Mouse (Mus musculus): ENCODE measurements at regions not wholly inside any gene's neighbourhood (a gene's known extent, or its start where the extent isn't known, plus 50 kb on each side); places are given as distances from the start of the nearest gene placed in this dataset.
"Not testable (repeated sequence)": the region's sequence is repeated elsewhere in the genome, so short reads cannot be mapped to it uniquely, and the experiment has no call there.

- TF ChIP-seq CTCF (IDR thresholded peaks at IDR 0.05; ENCODE audit: insufficient read depth, low read depth, low read length): no peak
- TF ChIP-seq POLR2A (IDR thresholded peaks at IDR 0.05; ENCODE audit: insufficient read depth, low read depth, low read length): no peak
- Histone ChIP-seq H3K27ac (ENCODE audit: insufficient read depth, low read depth, low read length) (no peak overlapping the region), H3K4me3 (ENCODE audit: insufficient read depth, low read depth, low read length) (no peak overlapping the region), H3K4me1 (ENCODE audit: control insufficient read depth, insufficient read depth, low read length) (no peaks in the 10 kb centered on the region)
- WGBS: 34% methylated on average over 2 of the region's 2 CpGs
Observed at GRCm38 (mm10) chr10:23733679-23734078, 53.4 kb downstream of the Rps12 start.

DNA sequence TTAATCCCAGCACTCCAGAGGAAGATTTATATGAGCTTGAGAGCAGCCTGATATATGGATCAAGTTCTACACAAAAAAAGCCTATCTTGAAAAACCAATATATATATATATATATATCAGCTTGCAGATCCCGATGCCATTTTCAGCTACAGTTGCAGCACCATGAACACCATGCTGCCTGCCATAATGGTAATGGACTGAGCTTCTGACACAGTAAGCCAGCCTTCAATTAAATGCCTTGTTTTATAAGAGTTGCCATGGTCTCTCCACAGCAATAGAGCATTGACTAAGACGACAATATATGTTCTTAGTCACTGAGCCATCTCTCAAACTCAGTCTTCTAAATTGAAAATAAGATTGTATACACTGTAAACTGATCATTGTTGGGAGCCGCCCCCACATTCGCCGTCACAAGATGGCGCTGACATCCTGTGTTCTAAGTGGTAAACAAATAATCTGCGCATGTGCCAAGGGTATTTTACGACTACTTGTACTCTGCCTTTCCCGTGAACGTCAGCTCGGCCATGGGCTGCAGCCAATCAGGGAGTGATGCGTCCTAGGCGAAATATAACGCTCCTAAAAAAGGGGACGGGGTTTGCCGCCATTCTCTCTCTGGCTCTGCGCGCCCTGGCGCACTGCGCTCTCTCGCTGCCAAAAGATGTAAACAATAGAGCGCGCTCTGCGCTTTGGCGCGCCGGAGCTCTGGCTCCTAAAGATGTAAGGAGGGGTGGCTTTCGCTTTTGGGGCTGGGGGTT lies 60.9 kb downstream of the Rps12 start:
- 82% methylated on average over 28 of the region's 28 CpGs for WGBS
- not testable (repeated sequence) for H3K27ac ChIP-seq (ENCODE audit: insufficient read depth, low read depth, low read length); H3K4me1 ChIP-seq (ENCODE audit: control insufficient read depth, insufficient read depth, low read length)
- H3K4me3 ChIP-seq (ENCODE audit: insufficient read depth, low read depth, low read length): peak overlapping the region; percentile 16; the same call in 1 of the 2 replicates

GRCm38 (mm10) chr10:23718124-23718523 lies 69.0 kb downstream of the Rps12 start:
- TF ChIP-seq CTCF (IDR thresholded peaks at IDR 0.05; ENCODE audit: insufficient read depth, low read depth, low read length) (no peak), POLR2A (IDR thresholded peaks at IDR 0.05; ENCODE audit: insufficient read depth, low read depth, low read length) (no peak)
- Histone ChIP-seq H3K27ac (ENCODE audit: insufficient read depth, low read depth, low read length) (no peak overlapping the region), H3K4me1 (ENCODE audit: control insufficient read depth, insufficient read depth, low read length) (no peaks in the 10 kb centered on the region), H3K4me3 (ENCODE audit: insufficient read depth, low read depth, low read length) (no peak overlapping the region)
- 38% methylated on average over 7 of the region's 7 CpGs for WGBS

DNA sequence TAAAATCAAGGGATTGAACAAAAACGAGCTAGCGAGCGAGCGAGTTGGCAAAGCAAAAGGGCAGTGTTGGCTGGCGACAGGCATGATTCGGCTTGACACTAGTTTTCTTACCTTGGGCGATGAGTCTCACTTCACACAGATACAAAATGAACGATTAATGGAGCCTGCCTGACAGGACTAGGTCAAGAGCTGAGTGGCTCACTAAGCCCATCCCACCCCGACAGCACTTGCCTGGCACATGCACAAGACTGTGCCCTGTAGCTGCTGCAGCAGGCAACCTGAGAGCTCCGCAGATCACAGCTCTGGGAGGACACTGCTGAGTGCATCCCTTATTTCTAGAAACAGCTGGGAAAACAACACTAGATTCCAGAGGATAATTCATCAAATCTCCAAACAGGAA lies 71.6 kb downstream of the Rps12 start:
- Histone ChIP-seq H3K4me1 (ENCODE audit: control insufficient read depth, insufficient read depth, low read length) (no peaks in the 10 kb centered on the region), H3K4me3 (ENCODE audit: insufficient read depth, low read depth, low read length) (no peak overlapping the region), H3K27ac (ENCODE audit: insufficient read depth, low read depth, low read length) (no peak overlapping the region)
- no peak for TF ChIP-seq POLR2A (IDR thresholded peaks at IDR 0.05; ENCODE audit: insufficient read depth, low read depth, low read length)
- no peak for TF ChIP-seq CTCF (IDR thresholded peaks at IDR 0.05; ENCODE audit: insufficient read depth, low read depth, low read length)
- 91% methylated on average over 10 of the region's 10 CpGs for WGBS

DNA sequence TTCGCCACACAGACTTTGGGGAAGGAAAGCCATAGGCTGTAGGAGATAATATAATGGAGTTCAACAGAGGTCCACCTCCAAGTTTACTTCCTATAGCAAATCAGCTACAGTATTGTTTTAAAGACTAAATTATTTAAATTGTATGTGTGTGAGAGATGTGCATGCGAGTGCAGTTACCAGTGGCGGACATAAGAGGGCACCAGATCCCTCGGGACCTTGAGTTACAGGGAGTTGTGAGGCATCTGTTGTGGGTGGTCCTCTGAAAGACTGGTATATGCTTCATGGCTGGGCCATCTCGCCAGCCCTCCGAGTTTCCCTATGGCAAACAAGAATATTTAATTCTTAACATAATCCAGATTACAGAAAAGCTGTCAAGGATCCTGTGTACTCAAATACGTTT lies 72.0 kb downstream of the Rps12 start:
- H3K27ac ChIP-seq (ENCODE audit: insufficient read depth, low read depth, low read length): no peak overlapping the region
- H3K4me3 ChIP-seq (ENCODE audit: insufficient read depth, low read depth, low read length): no peak overlapping the region
- WGBS: 97% methylated on average over 7 of the region's 7 CpGs
- no peaks in the 10 kb centered on the region for H3K4me1 ChIP-seq (ENCODE audit: control insufficient read depth, insufficient read depth, low read length)
- no peak for TF ChIP-seq CTCF (IDR thresholded peaks at IDR 0.05; ENCODE audit: insufficient read depth, low read depth, low read length)
- no peak for TF ChIP-seq POLR2A (IDR thresholded peaks at IDR 0.05; ENCODE audit: insufficient read depth, low read depth, low read length)

DNA sequence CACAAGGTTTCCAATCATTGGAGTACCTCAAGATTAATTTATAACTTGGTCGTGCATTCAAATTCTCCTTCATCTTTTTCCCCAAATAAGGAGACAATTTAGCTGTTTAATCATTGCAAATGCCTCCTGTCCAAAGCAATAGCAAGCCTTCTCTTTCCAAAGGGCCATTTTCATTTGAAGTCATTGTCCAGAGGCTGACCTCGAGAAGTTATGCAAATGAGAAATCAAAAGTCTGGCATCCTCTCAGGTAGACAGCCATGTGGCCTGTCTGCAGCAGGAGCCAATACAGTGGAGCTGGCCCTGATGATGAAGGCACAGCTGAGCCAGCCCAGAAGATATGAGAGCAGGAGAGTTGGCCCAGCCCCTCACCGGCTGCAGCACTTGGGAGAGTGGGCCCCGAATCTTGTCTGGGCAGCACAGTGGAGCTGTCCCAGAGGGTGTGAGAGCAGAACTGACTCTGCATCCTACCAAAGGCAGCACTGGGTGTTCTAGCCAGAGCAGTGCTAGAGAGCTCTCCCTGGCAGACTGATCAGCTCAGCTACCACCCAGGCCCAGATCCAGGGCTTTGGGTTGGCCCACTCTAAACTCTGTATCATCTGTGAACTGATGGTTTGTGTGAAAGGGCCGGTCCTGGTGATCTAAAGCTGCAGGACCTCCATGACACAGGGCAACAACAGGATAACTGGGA lies 74.2 kb downstream of the Rps12 start:
- 67% methylated on average over 5 of the region's 5 CpGs for WGBS
- no peak overlapping the region for H3K4me3 ChIP-seq (ENCODE audit: insufficient read depth, low read depth, low read length)
- no peaks in the 10 kb centered on the region for H3K4me1 ChIP-seq (ENCODE audit: control insufficient read depth, insufficient read depth, low read length)
- no peak overlapping the region for H3K27ac ChIP-seq (ENCODE audit: insufficient read depth, low read depth, low read length)
- TF ChIP-seq CTCF (IDR thresholded peaks at IDR 0.05; ENCODE audit: insufficient read depth, low read depth, low read length) (no peak), POLR2A (IDR thresholded peaks at IDR 0.05; ENCODE audit: insufficient read depth, low read depth, low read length) (no peak)

DNA sequence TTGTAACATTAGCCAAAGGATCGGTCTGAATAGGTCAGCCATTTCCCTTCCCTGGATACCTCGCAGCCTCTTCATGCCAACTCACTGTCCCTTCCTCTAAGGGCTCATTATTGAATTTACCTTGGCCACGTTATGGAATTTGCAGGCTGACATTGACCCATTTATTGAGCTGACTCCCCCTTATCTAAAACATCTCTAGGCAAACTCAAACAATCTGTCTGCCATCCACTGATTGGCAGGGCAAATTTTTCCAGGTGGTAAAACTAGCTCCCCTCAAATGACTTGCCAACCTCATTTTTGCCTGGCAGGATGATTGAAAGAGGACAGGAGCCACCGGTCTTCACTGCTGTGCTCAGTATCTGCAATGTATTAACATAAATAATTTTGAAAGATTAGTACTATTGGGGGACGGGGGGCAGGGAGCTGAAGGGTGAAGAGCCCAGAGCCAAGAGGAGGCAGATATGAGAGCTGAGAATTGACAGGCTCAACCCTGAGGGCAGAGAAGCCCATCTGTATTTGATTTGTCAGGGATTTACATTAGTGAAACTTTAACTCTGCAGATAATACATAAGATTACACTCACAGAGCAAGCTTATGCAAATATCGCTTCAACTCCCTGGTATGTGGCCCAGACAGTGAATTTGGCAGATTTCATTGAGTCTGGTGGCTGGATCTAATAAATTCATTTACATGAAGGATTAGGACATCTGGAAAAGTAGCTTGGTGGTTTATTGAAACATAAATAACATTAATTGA lies 75.5 kb downstream of the Rps12 start:
- WGBS: 70% methylated on average over 6 of the region's 6 CpGs
- no peak overlapping the region for H3K4me3 ChIP-seq (ENCODE audit: insufficient read depth, low read depth, low read length)
- TF ChIP-seq POLR2A (IDR thresholded peaks at IDR 0.05; ENCODE audit: insufficient read depth, low read depth, low read length) (no peak), CTCF (IDR thresholded peaks at IDR 0.05; ENCODE audit: insufficient read depth, low read depth, low read length) (no peak)

GRCm38 (mm10) chr10:23710999-23711398 lies 76.1 kb downstream of the Rps12 start:
- Histone ChIP-seq H3K4me3 (ENCODE audit: insufficient read depth, low read depth, low read length) (no peak overlapping the region), H3K4me1 (ENCODE audit: control insufficient read depth, insufficient read depth, low read length) (no peaks in the 10 kb centered on the region), H3K27ac (ENCODE audit: insufficient read depth, low read depth, low read length) (no peak overlapping the region)
- TF ChIP-seq CTCF (IDR thresholded peaks at IDR 0.05; ENCODE audit: insufficient read depth, low read depth, low read length): no peak
- no peak for TF ChIP-seq POLR2A (IDR thresholded peaks at IDR 0.05; ENCODE audit: insufficient read depth, low read depth, low read length)
- WGBS: 71% methylated on average over 6 of the region's 6 CpGs

More for the DNA sequence above, 75.5 kb downstream of the Rps12 start:
- Histone ChIP-seq H3K27ac (ENCODE audit: insufficient read depth, low read depth, low read length) (no peak overlapping the region), H3K4me1 (ENCODE audit: control insufficient read depth, insufficient read depth, low read length) (no peaks in the 10 kb centered on the region)

DNA sequence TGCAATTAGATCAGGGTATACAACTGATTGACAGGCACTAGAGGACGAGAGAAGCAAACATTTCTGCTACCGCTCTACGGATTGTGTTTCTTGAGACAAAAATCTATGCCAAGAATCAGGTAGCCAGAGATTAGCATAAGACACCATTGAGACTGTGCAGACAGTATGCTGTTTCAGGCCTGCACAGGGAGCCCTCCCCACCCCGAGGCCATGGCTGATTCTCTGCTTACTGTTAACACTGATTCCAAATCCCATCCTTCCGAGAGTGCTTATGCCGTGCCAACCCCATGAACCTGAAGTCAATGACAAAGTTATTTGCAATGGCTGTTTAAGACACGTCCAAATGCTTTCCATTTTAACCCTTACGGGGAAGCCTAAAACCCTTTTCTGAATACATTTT lies 78.8 kb downstream of the Rps12 start:
- no peak for TF ChIP-seq POLR2A (IDR thresholded peaks at IDR 0.05; ENCODE audit: insufficient read depth, low read depth, low read length)
- WGBS: 87% methylated on average over 8 of the region's 8 CpGs
- Histone ChIP-seq H3K4me1 (ENCODE audit: control insufficient read depth, insufficient read depth, low read length) (no peaks in the 10 kb centered on the region), H3K27ac (ENCODE audit: insufficient read depth, low read depth, low read length) (no peak overlapping the region), H3K4me3 (ENCODE audit: insufficient read depth, low read depth, low read length) (no peak overlapping the region)

Data from olfactory bulb, adult 2 months (tissue).